Mouse (Mus musculus): ENCODE results near the gene Mylk. TPM values are rescaled to one million over a fixed set of nuclear protein-coding genes. Genes with fewer than 3 reads are reported as not detected.

Mylk gene
- total RNA-seq, 2 experiments from 2014 or later: 46.5 to 48.0 TPM

- no peak for DNase-seq
Measured at GRCm38 (mm10) chr16:34941915-34942314, 196.9 kb downstream of the Mylk start.

DNA sequence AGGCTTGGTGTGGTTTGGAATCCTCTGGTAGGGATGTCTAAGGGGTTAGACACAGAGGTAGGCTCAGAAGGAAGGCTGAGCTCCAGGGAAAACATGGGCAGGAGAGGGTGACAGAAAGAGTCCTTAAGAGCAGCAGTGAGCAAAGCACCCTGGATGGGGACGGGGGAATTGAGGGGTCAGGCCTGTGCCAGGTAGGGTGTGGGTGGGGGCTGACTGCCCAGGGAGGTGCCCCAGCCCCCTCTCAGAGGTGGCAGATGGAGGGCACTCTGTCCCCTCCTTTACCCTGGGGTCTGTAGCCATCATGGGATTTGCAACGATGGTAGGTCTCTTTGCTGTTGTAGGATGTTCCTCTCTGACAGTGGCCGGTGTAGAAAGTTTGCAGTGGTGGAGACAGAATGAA, 201.3 kb downstream of the Mylk start:
- no peak for DNase-seq

- DNase-seq: no peak
Measured at GRCm38 (mm10) chr16:34950935-34951334, 205.9 kb downstream of the Mylk start.

DNA sequence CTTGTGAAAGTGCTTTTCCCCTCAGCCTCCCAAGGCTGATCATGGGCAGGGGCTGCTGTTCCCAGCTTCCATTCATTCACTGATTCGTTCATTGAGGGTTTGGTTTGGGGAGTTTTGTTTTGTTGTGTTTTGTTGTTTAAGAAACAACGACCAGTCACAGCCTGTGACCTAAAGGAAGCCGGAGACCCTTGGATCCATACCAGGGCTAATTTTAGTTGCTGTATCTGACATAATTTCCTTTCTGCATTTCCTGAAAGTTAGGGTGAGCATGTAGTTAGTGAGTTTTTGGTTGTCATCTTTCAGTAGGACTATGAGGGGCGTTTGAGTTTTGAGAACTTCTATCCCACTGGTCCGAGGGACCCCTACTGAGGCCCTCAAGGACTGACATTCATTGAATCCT, 207.2 kb downstream of the Mylk start:
- no peak for DNase-seq

DNA sequence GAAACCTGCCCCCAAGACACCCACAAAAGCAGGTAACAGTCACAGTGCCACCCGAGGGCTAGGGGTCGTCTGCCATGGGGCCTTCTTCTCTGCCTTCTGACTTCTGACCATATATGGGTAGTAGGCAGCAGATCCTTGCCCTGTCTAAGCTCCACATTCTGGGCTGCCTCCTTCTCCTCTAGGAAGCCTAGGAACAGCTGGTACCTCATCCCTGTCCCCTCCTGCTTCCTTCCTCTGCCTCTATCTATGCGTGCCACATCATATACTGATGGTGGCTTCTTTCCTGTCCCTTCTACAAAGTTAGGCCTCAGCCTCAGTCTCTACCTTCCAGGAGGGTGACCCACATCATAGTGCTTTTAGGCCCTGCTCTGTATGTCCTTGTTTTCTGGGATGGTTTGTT, 207.8 kb downstream of the Mylk start:
- no peak for DNase-seq

DNA sequence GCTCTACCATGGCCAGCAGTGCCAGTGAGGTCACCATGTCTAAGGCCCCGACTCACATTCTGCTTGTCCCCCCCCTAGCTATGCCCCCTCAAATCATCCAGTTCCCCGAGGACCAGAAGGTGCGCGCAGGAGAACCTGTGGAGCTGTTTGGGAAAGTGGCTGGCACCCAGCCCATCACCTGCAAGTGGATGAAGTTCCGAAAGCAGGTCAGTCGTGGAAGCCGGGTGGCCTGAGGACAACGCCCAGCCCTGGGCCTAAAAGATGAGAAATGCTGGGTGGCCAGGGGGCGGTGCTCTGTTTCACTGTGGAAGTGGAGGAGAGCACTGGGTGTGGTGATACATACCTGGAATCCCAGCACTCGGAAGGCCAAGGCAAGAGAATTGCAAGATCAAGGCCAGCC, 208.5 kb downstream of the Mylk start:
- no peak for DNase-seq

GRCm38 (mm10) chr16:34957487-34958230, 212.6 kb downstream of the Mylk start:
- DNase-seq: no peak

DNA sequence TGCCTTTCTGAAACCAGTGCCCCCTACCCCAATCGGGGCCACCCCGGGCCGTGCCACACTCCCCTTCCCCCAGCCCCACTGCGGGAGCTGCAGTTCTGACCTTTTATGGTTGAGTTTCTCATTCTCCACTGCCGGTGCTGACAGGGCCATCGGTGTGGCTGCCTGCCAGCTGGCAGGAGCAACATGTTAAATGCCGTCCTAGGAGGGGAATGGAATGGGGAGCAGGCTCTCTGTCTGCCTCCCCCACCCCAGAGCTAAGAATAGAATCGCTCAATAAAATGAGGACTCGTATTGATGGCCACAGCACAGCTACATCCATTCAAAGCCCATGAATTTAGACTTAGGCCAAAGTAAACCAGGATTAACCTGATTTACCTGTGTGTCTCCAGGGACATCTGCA, 213.7 kb downstream of the Mylk start:
- peak; percentile 90 for DNase-seq

DNA sequence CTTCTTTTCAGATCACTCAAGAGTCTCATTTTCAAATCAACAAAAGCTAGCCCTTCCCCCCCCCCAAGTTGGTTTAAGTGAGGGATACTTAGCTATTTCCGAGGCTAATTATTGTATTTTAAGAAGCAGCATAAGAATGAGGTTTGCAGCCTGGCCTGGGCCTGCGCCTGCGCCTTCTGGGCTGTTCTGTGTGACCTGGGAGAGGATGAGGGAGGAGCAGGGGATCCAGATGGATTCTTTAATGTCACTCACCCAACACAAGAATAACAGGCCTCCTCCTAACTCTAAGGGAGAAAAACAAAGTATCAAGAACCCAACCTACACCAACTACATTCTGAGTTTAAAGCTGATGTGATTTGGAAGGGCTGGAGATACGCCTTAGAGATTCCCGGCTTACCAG, 214.3 kb downstream of the Mylk start:
- no peak for DNase-seq

DNA sequence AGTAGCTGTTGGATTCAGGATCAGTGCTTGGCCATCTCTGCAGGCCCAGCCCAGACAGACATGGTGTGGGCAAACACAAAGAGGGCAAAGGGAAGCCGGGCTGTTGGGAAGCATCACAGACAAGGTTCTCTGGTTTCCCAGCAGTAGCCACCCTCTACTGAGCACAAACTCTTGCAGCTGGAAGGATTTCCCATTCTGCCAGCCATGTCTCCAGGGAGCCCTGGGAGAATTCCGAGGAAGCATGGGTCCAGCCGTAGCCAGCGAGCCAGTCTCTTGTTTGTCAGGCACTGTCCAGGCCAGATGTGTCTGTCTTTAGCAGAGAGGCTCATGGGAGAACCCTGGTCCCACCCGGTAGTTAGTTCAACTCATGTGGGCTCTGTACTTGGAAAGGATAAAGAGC, 215.2 kb downstream of the Mylk start:
- peak; percentile 53 for DNase-seq

DNA sequence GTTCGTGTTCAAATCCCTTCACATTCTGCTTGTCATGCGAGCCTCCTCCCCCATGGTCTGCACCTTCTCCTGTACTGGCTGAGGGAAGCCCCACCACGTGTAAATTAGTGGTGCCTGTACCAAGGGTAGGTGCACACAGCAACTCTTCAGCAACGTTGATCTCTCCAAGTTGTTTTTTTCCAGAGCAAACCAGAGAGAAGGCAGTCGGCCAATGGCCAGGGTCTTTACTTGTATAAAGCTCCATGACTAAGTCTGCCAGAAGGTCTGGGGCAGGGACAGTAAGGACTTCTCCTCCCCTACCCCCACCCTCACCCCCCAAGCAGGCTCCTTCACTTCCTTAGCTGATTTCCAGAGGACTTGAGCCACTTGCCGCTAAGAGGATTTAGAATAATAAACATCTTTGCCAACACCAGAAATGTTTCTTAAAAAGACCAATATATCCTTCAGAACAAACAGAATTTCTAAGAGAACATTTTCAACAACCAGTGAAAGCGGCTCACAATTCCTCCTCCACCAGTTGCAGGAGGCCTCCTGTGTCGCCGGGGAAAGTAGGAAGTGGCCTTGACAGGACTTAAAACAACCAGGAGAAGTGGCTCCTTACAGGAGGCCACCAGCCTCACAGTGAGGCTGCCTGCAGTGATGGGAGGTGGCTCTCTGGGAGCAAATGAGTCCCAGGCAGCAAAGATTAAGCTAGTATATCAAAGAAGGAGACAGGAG, 216.0 kb downstream of the Mylk start:
- no peak for DNase-seq

- peak; percentile 68 for DNase-seq
Measured at GRCm38 (mm10) chr16:34962322-34962721, 217.3 kb downstream of the Mylk start.

- DNase-seq: no peak
Measured at GRCm38 (mm10) chr16:34963008-34963407, 218.0 kb downstream of the Mylk start.

- no peak for DNase-seq
Measured at GRCm38 (mm10) chr16:34966620-34967081, 221.6 kb downstream of the Mylk start.

GRCm38 (mm10) chr16:34967120-34967800, 222.2 kb downstream of the Mylk start:
- peak; percentile 82 for DNase-seq

- no peak for DNase-seq
Measured at GRCm38 (mm10) chr16:34968181-34968580, 223.2 kb downstream of the Mylk start.

DNA sequence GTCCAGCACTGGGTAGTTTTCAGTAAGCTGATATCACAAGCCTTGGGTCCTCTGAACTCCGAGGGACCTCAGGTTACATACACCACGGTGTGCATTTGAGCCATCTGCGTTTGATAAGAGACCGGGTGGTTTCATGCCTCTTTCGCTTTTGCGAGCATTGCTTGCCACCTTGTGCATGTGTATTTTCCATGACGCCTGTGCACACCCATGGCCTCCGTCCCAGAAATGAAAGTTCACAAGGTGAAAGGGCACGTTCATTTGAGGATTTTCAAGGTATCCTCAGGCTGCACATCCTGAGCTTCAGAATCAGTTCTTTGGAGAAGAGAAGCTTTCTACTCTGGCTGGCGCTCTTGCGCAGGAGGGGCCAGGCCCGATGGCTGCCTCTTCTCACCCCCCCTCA, 227.5 kb downstream of the Mylk start:
- peak; percentile 64 for DNase-seq

- DNase-seq: no peak
Measured at GRCm38 (mm10) chr16:34975544-34975943, 230.5 kb downstream of the Mylk start.

GRCm38 (mm10) chr16:34976630-34977029, 231.6 kb downstream of the Mylk start:
- DNase-seq: peak; percentile 45

DNA sequence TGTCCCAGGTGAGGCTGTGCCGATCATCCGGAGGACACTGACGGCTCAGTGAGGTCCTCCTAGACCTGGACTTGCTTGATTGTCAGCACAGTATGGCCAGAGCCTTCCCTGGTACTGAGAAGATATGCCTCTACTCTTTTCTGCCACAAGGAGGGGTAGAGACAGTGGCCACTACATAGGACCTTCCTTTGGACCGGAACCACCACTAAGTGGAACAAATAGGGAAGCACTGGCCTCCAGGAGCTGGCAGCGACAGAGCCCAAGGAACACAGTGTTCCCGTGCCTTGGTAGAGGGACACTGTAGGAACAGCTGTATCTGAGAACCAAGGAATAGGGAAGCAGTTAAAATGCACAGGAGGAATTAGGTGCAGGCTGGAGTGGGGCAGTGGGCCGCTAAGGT, 233.0 kb downstream of the Mylk start:
- DNase-seq: no peak

- DNase-seq: no peak
Measured at GRCm38 (mm10) chr16:34981009-34981408, 236.0 kb downstream of the Mylk start.

- no peak for DNase-seq
Measured at GRCm38 (mm10) chr16:34984203-34985030, 239.4 kb downstream of the Mylk start.
